Mouse (Mus musculus) mouse trophoblast stem cell (cell line): ENCODE data around the gene Ifnz.
"Not testable (repeated sequence)": the region's sequence is repeated elsewhere in the genome, so short reads cannot be mapped to it uniquely, and the experiment has no call there.

Source experiments
- in situ Hi-C, 2 experiments: fragments of 300-500 bp; cut with MseI, MboI; formaldehyde crosslinking; loops; 2 replicates in 1 of 2; 3 replicates in 1 of 2; pipeline ENCODE4 v1.15.1; 2025

Ifnz gene

DNA sequence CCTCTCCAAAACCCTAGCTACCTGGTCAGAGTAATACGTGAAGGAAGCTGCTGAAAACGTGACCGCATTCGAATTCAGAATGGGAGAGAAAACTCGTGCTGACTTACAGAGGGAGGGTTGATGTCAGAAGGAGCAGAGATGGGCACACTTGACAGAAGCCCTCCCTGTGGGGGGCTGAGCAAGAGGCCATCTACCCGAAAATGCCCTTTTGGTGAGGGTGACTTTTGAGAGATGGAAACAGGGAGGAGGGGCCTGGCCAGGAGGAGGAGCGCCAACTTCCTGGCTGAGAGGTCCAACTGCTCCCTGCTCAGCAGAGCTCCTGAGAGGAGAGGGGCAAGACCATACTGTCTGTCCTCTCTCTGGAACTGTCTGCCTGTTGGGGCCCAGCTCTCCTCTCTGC lies at the start of gene Ifnz:
Gene Ifnz, plus strand, starts transcription at position 301 of the 400 bp plus-strand sequence.
- in situ Hi-C loops = not testable (repeated sequence)

DNA sequence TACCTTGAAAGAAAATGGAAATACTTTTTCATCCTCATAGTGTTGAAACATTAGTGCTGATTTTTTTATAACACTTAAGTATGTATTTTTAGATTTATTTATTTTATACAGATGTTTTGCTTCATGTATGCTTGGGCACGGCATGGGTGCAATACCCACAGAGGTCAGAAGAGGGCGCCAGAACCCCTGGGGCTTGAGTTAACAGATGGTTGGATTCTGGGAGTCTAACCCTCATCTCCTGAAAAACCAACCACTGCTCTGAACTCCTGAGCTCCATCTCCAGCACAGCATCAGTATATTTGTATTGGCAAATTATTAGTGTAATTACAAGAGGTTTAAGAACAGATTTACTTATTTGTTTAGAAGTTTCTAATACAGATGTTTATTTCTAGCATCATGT lies 43.5 kb upstream of the Ifnz start:
- in situ Hi-C loops = no loop called here

DNA sequence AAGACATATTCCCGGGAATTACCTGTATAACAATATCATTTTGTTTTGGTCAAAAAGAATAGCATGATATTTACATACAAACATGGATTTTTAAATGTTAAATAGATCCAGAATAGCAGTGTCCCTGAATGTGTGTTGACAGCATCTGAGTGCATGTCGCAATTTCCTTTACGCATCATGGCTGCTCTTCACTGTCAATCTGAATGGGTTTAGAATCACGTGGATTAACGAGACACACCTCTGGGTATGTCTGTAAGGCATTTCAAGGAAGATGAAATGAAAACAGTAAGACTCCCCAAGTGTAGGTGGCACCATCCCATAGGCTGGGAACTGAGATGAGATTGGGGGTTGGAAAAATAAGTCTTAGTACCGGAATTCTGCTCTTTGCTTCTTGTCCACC lies 42.9 kb upstream of the Ifnz start:
- in situ Hi-C loops = no loop called here

DNA sequence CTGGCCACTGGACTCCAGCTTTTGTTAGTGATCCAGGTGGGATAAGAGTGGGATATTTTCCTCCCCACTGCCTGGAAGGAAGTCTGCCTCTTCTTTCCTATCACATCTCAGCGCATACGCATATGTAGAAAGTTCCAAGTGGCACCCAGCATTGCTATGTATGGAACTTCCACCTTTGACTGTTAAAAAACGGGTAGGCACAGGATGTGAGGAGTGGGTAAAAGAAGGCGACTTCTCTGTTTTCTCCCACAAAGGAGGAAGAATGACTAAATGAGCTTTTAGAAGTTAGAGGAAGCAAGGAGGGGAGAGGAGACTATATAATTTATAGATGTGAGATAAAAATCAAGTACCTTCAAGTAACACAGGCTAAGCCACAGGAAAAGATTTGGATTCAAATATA lies 40.5 kb upstream of the Ifnz start:
- in situ Hi-C loops = no loop called here

DNA sequence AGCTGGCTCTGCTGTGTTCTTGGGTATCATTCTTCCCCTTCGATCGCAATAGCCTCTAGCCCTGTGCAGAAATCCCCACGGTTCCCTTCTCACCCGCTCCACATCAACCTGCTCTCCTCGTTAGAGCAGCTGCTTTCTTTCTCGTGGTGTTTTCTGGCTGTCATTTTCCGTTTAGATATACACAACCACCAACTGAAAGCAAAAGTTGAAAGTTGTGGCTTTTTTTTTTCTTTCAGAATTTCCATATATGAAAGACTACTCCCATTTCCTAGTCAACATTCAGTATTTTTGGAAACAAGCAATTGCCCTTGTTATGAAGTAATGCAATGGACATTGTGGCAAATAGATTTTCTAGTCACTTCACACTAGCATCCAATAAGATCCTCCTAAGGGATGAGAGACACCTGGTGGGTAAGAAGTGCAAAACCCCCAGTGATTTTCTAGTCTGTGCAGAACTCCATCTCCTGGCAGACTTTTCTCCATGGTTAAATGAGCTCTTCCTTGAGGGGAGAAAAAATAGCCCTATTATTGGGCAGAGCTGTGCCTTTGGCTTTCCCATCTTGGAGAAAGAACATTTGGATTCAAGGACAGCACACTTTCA lies 39.1 kb upstream of the Ifnz start:
- in situ Hi-C loops = no loop called here

DNA sequence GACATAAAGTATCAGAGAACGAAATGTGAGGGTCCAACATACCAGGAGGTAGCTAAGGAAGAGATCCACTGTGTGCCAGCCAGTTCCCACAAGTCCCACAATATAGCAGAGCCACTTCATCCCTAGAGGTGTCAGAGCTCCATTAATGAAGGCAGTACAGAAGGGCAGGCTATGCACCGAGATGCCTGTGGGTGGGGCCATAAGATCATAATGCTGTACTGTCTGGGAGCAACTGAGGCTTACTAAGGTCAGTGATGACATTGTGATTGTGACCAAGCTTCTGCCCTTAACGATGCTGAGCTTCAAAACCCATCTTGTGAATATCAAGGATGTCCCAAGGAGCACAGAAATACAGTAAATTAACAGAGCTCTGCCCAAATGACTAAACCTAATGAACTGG lies 37.7 kb upstream of the Ifnz start:
- in situ Hi-C loops = no loop called here

DNA sequence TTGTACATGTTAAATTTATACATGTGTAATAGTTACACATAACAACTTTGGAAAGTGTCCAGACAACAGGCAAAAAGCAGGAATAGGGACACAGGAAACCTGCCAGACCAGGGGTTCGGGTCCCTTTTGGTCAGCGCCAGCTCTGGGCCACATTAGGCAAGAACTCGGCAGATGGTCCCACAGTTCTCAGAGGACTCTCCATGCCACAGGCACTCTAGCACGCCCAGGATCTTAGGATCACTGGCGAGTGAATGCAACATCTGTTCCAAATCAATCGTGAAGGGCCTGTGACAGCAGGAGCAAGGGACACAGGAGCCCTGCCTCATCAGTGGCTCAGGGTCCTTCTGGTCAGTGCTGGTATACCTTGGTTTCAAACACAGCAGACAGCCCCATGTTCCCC lies 32.0 kb upstream of the Ifnz start:
- in situ Hi-C loops = no loop called here

DNA sequence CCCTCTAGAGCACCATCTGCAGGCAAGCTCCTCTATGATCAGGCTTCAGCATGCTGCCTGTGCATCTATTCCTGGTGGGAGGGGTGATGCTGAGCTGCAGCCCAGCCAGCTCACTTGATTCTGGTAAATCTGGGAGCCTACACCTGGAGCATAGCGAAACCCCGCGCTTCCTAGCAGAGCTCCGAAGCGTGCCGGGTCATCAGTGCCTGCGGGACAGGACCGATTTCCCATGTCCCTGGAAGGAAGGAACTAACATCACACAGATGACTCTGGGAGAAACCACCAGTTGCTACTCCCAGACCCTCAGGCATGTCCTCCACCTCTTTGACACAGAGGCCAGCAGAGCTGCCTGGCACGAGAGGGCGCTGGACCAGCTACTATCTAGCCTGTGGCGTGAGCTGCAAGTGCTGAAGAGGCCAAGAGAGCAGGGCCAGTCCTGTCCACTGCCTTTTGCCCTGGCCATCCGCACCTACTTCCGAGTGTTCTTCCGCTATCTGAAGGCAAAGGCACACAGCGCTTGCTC lies 27.1 kb upstream of the Ifnz start, which contains the start of gene Gm13271:
Gene Gm13271, plus strand, starts transcription at position 51 of the 523 bp plus-strand sequence.
- in situ Hi-C loops = not testable (repeated sequence)

DNA sequence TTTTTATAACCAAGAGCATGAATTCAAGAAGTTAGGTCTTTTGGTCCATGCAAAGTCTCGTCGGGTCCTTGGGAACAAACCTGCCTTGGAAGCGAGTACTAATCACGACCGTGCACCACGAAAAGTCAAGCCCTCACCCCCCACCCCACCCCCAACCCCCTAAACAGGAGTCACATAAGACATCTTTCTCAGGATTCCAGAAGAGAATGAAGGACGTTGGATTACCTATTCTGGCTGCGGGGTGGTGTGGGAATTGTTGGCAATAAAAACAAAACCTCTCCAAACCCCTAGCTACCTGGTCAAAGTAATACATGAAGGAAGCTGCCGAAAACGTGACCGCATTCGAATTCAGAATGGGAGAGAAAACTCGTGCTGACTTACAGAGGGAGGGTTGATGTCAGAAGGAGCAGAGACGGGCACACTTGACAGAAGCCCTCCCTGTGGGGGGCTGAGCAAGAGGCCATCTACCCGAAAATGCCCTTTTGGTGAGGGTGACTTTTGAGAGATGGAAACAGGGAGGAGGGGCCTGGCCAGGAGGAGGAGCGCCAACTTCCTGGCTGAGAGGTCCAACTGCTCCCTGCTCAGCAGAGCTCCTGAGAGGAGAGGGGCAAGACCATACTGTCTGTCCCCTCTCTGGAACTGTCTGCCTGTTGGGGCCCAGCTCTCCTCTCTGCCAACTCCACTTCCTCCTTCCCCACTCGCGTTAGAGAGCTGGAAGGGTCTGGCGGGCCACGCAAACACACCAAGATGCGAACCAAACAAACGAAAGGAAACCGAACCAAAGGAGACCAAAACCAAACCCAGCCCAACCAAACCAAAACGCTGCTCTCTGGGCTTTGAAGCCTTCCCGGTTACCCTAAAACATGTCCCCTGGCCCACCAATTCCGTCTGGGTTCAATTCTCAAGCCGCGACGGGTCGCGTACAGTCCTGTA lies 25.1 kb upstream of the Ifnz start:
- in situ Hi-C loops = not testable (repeated sequence)

DNA sequence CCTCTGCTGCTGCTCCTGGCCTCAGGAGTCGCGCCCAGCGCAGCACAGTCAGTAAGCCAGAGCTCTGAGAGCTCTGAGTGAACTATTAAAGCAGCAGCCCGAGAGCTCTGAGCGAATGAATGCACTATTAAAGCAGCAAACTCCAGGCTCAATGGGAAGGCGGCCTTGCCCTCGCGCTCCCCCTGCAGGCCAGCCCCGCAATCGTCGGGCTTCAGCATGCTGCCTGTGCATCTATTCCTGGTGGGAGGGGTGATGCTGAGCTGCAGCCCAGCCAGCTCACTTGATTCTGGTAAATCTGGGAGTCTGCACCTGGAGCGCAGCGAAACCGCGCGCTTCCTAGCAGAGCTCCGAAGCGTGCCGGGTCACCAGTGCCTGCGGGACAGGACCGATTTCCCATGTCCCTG lies 24.3 kb upstream of the Ifnz start:
- in situ Hi-C loops = not testable (repeated sequence)

DNA sequence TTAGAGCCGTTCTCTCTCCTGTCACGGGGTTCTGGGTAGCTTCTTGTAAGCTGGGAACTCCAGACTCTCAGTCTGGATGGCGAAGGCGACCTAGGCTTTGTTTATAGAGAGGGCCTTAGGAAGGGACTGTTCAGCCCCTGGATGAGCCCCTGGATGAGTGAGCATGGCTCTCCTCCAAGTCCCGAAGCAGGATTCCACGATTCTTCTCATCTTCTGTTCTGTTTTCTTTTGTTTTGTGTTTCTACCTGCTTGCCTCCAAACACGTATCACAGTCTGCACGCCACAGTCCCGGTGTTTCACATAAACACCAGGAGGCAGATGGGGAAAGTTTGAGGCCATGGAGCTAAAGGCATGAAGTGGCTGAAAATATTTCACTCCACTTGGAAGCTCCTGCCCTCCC lies 23.2 kb upstream of the Ifnz start:
- in situ Hi-C loops = not testable (repeated sequence)

DNA sequence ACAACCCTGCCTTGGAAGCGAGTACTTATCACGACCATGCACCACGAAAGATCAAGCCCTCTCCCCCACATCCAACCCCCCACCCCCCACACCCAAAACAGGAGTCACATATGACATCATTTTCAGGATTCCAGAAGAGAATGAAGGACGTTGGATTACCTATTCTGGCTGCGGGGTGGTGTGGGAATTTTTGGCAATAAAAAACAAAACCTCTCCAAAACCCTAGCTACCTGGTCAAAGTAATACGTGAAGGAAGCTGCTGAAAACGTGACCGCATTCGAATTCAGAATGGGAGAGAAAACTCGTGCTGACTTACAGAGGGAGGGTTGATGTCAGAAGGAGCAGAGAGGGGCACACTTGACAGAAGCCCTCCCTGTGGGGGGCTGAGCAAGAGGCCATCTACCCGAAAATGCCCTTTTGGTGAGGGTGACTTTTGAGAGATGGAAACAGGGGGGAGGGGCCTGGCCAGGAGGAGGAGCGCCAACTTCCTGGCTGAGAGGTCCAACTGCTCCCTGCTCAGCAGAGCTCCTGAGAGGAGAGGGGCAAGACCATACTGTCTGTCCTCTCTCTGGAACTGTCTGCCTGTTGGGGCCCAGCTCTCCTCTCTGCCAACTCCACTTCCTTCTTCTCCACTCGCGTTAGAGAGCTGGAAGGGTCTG lies 22.2 kb upstream of the Ifnz start, which contains the start of gene Gm13283:
Gene Gm13283, plus strand, starts transcription at position 510 of the 659 bp plus-strand sequence.
- in situ Hi-C loops = not testable (repeated sequence)

DNA sequence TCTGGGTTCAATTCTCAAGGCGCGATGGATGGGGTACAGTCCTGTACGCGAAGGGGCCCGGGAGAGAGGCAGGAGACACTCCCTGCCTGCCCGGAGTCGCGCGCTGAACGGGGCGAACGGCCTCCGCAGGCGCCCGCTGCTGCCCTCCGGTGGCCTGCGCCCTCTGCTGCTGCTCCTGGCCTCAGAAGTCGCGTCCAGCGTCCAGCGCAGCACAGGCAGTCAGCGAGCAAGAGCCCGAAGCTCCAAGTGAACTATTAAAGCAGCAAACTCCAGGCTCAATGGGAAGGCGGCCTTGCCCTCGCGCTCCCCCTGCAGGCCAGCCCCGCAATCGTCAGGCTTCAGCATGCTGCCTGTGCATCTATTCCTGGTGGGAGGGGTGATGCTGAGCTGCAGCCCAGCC lies 21.5 kb upstream of the Ifnz start:
- in situ Hi-C loops = not testable (repeated sequence)

DNA sequence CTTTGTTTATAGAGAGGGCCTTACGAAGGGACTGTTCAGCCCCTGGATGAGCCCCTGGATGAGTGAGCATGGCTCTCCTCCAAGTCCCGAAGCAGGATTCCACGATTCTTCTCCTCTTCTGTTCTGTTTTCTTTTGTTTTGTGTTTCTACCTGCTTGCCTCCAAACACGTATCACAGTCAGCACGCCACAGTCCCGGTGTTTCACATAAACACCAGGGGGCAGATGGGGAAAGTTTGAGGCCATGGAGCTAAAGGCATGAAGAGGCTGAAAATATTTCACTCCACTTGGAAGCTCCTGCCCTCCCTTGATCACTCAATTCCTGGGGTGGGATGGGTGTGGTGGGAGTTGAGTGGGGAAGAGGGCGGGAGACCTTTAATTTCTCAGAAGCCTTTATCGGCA lies 20.2 kb upstream of the Ifnz start:
- in situ Hi-C loops = not testable (repeated sequence)

DNA sequence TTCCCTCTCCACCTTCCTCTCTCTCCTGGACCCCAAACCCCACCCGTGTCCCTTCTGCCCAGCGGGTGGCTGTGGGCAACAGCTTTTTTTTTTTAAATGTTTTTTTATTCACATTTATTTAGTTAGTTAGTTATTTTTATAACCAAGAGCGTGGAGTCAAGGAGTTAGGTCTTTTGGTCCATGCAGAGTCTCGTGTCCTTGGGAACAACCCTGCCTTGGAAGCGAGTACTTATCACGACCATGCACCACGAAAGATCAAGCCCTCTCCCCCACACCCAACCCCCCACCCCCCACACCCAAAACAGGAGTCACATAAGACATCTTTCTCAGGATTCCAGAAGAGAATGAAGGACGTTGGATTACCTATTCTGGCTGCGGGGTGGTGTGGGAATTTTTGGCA lies 19.6 kb upstream of the Ifnz start:
- in situ Hi-C loops = not testable (repeated sequence)

DNA sequence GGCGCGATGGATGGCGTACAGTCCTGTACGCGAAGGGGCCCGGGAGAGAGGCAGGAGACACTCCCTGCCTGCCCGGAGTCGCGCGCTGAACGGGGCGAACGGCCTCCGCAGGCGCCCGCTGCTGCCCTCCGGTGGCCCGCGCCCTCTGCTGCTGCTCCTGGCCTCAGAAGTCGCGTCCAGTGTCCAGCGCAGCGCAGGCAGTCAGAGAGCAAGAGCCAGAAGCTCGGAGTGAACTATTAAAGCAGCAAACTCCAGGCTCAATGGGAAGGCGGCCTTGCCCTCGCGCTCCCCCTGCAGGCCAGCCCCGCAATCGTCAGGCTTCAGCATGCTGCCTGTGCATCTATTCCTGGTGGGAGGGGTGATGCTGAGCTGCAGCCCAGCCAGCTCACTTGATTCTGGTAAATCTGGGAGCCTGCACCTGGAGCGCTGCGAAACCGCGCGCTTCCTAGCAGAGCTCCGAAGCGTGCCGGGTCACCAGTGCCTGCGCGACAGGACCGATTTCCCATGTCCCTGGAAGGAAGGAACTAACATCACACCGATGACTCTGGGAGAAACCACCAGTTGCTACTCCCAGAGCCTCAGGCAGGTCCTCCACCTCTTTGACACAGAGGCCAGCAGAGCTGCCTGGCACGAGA lies 18.4 kb upstream of the Ifnz start:
- in situ Hi-C loops = not testable (repeated sequence)

DNA sequence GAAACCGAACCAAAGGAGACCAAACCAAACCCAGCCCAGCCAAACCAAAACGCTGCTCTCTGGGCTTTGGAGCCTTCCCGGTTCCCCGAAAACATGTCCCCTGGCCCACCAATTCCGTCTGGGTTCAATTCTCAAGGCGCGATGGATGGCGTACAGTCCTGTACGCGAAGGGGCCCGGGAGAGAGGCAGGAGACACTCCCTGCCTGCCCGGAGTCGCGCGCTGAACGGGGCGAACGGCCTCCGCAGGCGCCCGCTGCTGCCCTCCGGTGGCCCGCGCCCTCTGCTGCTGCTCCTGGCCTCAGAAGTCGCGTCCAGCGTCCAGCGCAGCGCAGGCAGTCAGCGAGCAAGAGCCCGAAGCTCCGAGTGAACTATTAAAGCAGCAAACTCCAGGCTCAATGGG lies 8.4 kb upstream of the Ifnz start, which contains the start of gene Gm13290:
Gene Gm13290, plus strand, starts transcription at position 301 of the 400 bp plus-strand sequence.
- in situ Hi-C loops = not testable (repeated sequence)

DNA sequence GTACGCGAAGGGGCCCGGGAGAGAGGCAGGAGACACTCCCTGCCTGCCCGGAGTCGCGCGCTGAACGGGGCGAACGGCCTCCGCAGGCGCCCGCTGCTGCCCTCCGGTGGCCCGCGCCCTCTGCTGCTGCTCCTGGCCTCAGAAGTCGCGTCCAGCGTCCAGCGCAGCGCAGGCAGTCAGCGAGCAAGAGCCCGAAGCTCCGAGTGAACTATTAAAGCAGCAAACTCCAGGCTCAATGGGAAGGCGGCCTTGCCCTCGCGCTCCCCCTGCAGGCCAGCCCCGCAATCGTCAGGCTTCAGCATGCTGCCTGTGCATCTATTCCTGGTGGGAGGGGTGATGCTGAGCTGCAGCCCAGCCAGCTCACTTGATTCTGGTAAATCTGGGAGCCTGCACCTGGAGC lies 5.3 kb upstream of the Ifnz start, which contains the start of gene Gm13289:
Gene Gm13289, plus strand, starts transcription at position 301 of the 400 bp plus-strand sequence.
- in situ Hi-C loops = not testable (repeated sequence)

DNA sequence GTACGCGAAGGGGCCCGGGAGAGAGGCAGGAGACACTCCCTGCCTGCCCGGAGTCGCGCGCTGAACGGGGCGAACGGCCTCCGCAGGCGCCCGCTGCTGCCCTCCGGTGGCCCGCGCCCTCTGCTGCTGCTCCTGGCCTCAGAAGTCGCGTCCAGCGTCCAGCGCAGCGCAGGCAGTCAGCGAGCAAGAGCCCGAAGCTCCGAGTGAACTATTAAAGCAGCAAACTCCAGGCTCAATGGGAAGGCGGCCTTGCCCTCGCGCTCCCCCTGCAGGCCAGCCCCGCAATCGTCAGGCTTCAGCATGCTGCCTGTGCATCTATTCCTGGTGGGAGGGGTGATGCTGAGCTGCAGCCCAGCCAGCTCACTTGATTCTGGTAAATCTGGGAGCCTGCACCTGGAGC lies 2.4 kb upstream of the Ifnz start, which contains the start of gene Gm13272:
Gene Gm13272, plus strand, starts transcription at position 301 of the 400 bp plus-strand sequence.
- in situ Hi-C loops = not testable (repeated sequence)

DNA sequence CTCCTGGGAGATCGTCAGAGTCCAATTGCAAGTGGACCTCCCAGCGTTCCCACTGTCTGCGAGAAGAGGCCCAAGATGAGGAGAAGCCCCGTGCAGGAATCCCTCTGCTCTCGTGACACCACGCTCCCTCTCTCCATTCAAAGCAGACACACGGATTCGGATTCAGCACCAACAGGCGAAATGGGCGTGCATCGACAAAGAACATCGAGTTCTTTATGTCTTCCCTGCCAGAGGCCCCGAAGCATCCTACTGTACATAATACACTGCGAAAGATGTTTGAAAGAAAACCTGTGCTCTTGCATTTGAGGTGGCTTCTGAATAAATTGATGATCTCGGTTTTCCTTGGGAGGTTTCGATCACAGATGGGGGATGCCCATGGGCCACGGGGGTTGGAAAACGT lies 1.6 kb upstream of the Ifnz start:
- in situ Hi-C loops = not testable (repeated sequence)

DNA sequence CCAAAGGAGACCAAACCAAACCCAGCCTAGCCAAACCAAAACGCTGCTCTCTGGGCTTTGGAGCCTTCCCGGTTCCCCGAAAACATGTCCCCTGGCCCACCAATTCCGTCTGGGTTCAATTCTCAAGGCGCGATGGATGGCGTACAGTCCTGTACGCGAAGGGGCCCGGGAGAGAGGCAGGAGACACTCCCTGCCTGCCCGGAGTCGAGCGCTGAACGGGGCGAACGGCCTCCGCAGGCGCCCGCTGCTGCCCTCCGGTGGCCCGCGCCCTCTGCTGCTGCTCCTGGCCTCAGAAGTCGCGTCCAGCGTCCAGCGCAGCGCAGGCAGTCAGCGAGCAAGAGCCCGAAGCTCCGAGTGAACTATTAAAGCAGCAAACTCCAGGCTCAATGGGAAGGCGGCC lies 404 bp downstream of the Ifnz start:
- in situ Hi-C loops = not testable (repeated sequence)
